Mouse (Mus musculus) frontal cortex, adult 2 months (tissue): ENCODE data around the gene Hipk3. TPM values are rescaled to one million over a fixed set of nuclear protein-coding genes. Genes with fewer than 3 reads are reported as not detected.

Source experiments
- DNase-seq, 2 experiments: peaks; one replicate each; pipeline ENCODE4 v3.0.0; 2022; ENCODE audit warnings: low spot score in 1 of 2; ENCODE audit errors: extremely low spot score in 1 of 2
- polyA plus RNA-seq: library from polyadenylated mRNA; depleted of rRNA; stranded (reverse); fragments of >200 nt; gene quantifications from 2 replicates; pipeline ENCODE4 v1.2.3, GENCODE M21; 2012

Gene Hipk3
- polyA plus RNA-seq, 1 experiment = 33.3 TPM

GRCm38 (mm10) chr2:104420805-104421204 lies 73.4 kb downstream of the Hipk3 start:
- DNase-seq = no peak

GRCm38 (mm10) chr2:104419999-104420398 lies 74.2 kb downstream of the Hipk3 start:
- DNase-seq = no peak

- DNase-seq = no peak
Observed at GRCm38 (mm10) chr2:104419411-104419810, 74.8 kb downstream of the Hipk3 start.

- DNase-seq = peak in 1 of 2 experiments; percentile 46
Observed at GRCm38 (mm10) chr2:104413011-104413410, 81.2 kb downstream of the Hipk3 start.

- DNase-seq = no peak
Observed at GRCm38 (mm10) chr2:104412496-104412895, 81.8 kb downstream of the Hipk3 start.

GRCm38 (mm10) chr2:104411806-104412205 lies 82.4 kb downstream of the Hipk3 start:
- no peak for DNase-seq

- DNase-seq = no peak
Observed at GRCm38 (mm10) chr2:104410963-104411545, 83.2 kb downstream of the Hipk3 start, which contains the start of gene D430041D05Rik. Gene D430041D05Rik (minus strand): TSS chr2:104411013.

- DNase-seq = peak in 1 of 2 experiments; percentile 66
Observed at GRCm38 (mm10) chr2:104409851-104410821, 84.1 kb downstream of the Hipk3 start.

GRCm38 (mm10) chr2:104408351-104408750 lies 85.9 kb downstream of the Hipk3 start:
- DNase-seq = no peak

GRCm38 (mm10) chr2:104407913-104408312 lies 86.3 kb downstream of the Hipk3 start:
- no peak for DNase-seq

- DNase-seq = no peak
Observed at GRCm38 (mm10) chr2:104404036-104404435, 90.2 kb downstream of the Hipk3 start.

- DNase-seq = no peak
Observed at GRCm38 (mm10) chr2:104398651-104399290, 95.5 kb downstream of the Hipk3 start.

GRCm38 (mm10) chr2:104395961-104396360 lies 98.3 kb downstream of the Hipk3 start:
- no peak for DNase-seq

GRCm38 (mm10) chr2:104394769-104395168 lies 99.5 kb downstream of the Hipk3 start:
- DNase-seq = no peak

GRCm38 (mm10) chr2:104392700-104393312 lies 101.4 kb downstream of the Hipk3 start:
- DNase-seq = no peak

GRCm38 (mm10) chr2:104389231-104389630 lies 105.0 kb downstream of the Hipk3 start:
- no peak for DNase-seq

GRCm38 (mm10) chr2:104385941-104386340 lies 108.3 kb downstream of the Hipk3 start:
- DNase-seq = no peak

- no peak for DNase-seq
Observed at GRCm38 (mm10) chr2:104383589-104383988, 110.7 kb downstream of the Hipk3 start.

GRCm38 (mm10) chr2:104382813-104383212 lies 111.4 kb downstream of the Hipk3 start:
- DNase-seq = peak in 1 of 2 experiments; percentile 36

GRCm38 (mm10) chr2:104379304-104379703 lies 114.9 kb downstream of the Hipk3 start:
- no peak for DNase-seq

- DNase-seq = no peak
Observed at GRCm38 (mm10) chr2:104378791-104379190, 115.5 kb downstream of the Hipk3 start.
